Mouse (Mus musculus) spleen, adult 2 months (tissue): ENCODE measurements around the gene Il10rb.

Experiments
- CTCF ChIP-seq: fragments of 200-500 bp; IDR thresholded peaks from 2 replicates; pipeline ENCODE4 v1.5.1; 2011; ENCODE audit warnings: mild to moderate bottlenecking, inconsistent platforms; ENCODE audit not compliant: insufficient read depth, insufficient read length, insufficient replicate concordance; ENCODE audit errors: extremely low read depth
- POLR2A ChIP-seq: fragments of 200-500 bp; IDR thresholded peaks from 2 replicates; pipeline ENCODE4 v1.6.1; 2011; ENCODE audit warnings: low read depth, low read length, inconsistent platforms

GRCm38 (mm10) chr16:91379412-91379811 lies 26.6 kb upstream of the Il10rb start:
- no peak for TF ChIP-seq CTCF
- TF ChIP-seq POLR2A = no peak
